Mouse (Mus musculus) midbrain, embryonic 16.5 days (tissue): ENCODE measurements around the gene Srgap3. TPM values are rescaled to one million over a fixed set of nuclear protein-coding genes. Genes with fewer than 3 reads are reported as not detected.

Experiments
- ATAC-seq: fragments of 200-750 bp; cut with Nextera tagmentation; 2 replicates; pipeline ENCODE4 v1.8.0; 2017; ENCODE audit warnings: moderate TSS enrichment
- H3K27ac ChIP-seq: fragments of 300-500 bp; sonication (generic); 2 replicates; pipeline ENCODE4 v1.5.1; 2014; ENCODE audit warnings: mild to moderate bottlenecking, low read length, mixed read lengths
- H3K27me3 ChIP-seq: fragments of 300-500 bp; sonication (generic); 2 replicates; pipeline ENCODE4 v1.6.1; 2014; ENCODE audit warnings: low read depth, low read length, mixed read lengths; ENCODE audit not compliant: control insufficient read depth, insufficient read depth
- H3K36me3 ChIP-seq: fragments of 300-500 bp; sonication (generic); 2 replicates; pipeline ENCODE4 v1.6.1; 2014; ENCODE audit warnings: mild to moderate bottlenecking, low read length, moderate library complexity, mixed read lengths; ENCODE audit not compliant: control insufficient read depth, insufficient read depth
- H3K4me1 ChIP-seq: fragments of 300-500 bp; sonication (generic); 2 replicates; pipeline ENCODE4 v1.6.1; 2014; ENCODE audit warnings: mild to moderate bottlenecking, low read length, mixed read lengths; ENCODE audit not compliant: control insufficient read depth, insufficient read depth
- H3K4me2 ChIP-seq: fragments of 300-500 bp; sonication (generic); 2 replicates; pipeline ENCODE4 v1.6.1; 2014; ENCODE audit warnings: mild to moderate bottlenecking, low read length, mixed read lengths
- H3K4me3 ChIP-seq: fragments of 300-500 bp; sonication (generic); 2 replicates; pipeline ENCODE4 v1.5.1; 2014; ENCODE audit warnings: low read depth, mild to moderate bottlenecking, low read length, moderate library complexity, mixed read lengths
- H3K9ac ChIP-seq: fragments of 300-500 bp; sonication (generic); 2 replicates; pipeline ENCODE4 v1.6.1; 2014; ENCODE audit warnings: low read depth, low read length, mixed read lengths
- H3K9me3 ChIP-seq: fragments of 300-500 bp; sonication (generic); replicated peaks from 2 replicates; pipeline ENCODE4 v1.6.1; 2014; ENCODE audit warnings: mild to moderate bottlenecking, low read length, mixed read lengths; ENCODE audit not compliant: control insufficient read depth, poor library complexity, severe bottlenecking
- WGBS: fragments of 180-500 bp; shearing (Covaris S2); extraction: QIAGEN DNeasy Blood & Tissue Kit; methylation state at CpG from one replicate; pipeline ENCODE4 v1.1.7; 2014; 5-methylcytosine and 5-hydroxymethylcytosine counted together
- polyA plus RNA-seq: library from polyadenylated mRNA; unstranded; fragments of >200 nt; fragmentation: Nextera tagmentation; extraction: Ambion mirVana; gene quantifications from 2 replicates; pipeline ENCODE4 v1.2.1, GENCODE M21; 2015

Gene Srgap3
- polyA plus RNA-seq, 1 experiment from 2014 or later, result 37.4 TPM

DNA sequence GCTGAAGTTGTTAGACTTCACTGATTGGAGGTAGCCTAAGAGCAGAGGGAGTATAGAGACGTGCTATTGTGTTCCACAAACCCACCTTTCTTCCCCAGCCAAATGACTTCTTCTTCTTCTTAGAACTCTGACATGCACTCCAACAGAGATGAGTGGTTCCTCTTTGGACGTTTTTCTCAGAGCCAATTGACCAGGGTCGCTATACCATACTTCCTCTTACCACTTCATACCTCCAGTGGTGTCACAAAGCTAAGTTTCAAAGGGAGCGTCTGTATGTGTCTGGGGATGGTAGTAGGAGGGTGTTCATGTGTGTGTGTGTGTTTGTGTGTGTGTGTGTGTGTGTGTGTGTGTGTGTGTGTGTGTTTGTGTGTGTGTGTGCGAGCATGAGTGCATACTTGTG is 195.1 kb downstream of the Srgap3 start:
- Histone ChIP-seq H3K9ac (no peak overlapping the region), H3K4me3 (no peak overlapping the region), H3K27me3 (no peaks in the 10 kb centered on the region), H3K9me3 (no peaks in the 10 kb centered on the region), H3K27ac (no peak overlapping the region), H3K4me2 (no peak overlapping the region), H3K36me3 (peaks cover 16% of the 10 kb centered on the region), H3K4me1 (no peaks in the 10 kb centered on the region)
- WGBS, result 86% methylated on average over 5 of the region's 5 CpGs
- ATAC-seq, result no peak

DNA sequence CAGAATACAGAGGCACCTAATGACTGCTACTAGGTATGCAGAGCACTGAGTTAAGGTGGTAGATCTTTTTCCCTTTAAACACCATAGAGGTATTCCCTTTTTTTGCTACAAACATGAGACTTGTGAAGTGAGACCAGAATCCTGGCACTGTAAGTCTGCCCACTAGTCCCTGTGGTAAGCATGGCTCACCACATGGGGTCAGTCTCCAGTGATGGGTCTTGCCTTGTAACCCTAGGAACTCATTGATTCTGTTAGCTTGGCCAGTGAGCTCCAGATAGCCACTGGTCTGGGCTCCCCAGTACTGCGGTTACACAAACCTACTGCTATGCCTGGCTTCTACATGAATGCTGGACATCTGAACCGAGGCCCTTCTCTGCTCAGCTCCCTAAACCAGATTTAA is 204.8 kb downstream of the Srgap3 start:
- H3K27me3 ChIP-seq, result no peaks in the 10 kb centered on the region
- H3K9me3 ChIP-seq, result no peaks in the 10 kb centered on the region
- 92% methylated on average over 2 of the region's 2 CpGs for WGBS
- H3K27ac ChIP-seq, result no peak overlapping the region
- H3K4me2 ChIP-seq, result no peak overlapping the region
- no peak overlapping the region for H3K4me3 ChIP-seq
- H3K4me1 ChIP-seq, result no peaks in the 10 kb centered on the region
- ATAC-seq, result no peak
- peaks cover 34% of the 10 kb centered on the region for H3K36me3 ChIP-seq
- no peak overlapping the region for H3K9ac ChIP-seq

DNA sequence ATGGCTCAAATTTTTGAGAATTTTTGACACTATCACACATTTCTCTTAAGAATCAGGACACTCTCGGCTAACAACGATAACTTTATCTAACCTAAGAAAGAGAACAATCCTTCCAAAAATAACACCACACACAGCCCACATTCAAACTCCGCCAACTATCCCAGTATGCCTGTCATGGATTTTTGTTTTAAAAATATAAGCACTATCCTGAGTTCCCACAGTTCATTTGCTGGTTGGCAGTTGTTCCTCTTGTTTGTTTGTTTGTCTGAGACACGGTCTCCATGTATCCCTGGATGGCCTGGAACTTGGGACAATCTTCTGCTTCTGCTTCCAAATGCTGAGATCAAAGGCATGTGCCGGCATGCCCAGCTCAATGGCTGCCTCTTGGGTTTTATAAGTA is 205.3 kb downstream of the Srgap3 start:
- 86% methylated on average over 5 of the region's 5 CpGs for WGBS
- Histone ChIP-seq H3K27ac (no peak overlapping the region), H3K36me3 (peaks cover 34% of the 10 kb centered on the region), H3K9me3 (no peaks in the 10 kb centered on the region), H3K4me1 (no peaks in the 10 kb centered on the region), H3K4me2 (no peak overlapping the region), H3K4me3 (no peak overlapping the region), H3K9ac (no peak overlapping the region), H3K27me3 (no peaks in the 10 kb centered on the region)
- no peak for ATAC-seq

DNA sequence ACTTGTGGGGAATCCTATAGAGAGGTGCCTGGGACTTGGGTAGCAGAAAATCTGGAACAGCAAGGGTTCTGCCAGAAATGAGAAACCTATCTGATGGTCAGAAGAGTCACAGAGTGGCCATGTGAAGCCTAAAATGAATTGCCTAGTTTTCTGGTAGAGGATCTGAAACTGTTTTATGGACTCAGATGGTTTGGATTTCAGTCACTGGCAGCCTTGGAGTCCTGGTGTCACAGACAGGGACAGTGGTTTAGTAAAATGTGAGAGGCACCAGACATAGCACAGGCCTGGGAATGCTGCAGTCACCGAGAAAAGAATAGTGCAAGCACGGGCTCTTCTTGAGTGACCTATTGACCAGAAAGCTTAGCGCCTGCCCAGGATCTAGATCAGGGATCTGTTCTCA is 207.4 kb downstream of the Srgap3 start:
- no peak overlapping the region for H3K4me3 ChIP-seq
- no peaks in the 10 kb centered on the region for H3K4me1 ChIP-seq
- H3K9ac ChIP-seq, result no peak overlapping the region
- H3K36me3 ChIP-seq, result peaks cover 47% of the 10 kb centered on the region
- WGBS, result 97% methylated on average over 3 of the region's 3 CpGs
- no peak overlapping the region for H3K4me2 ChIP-seq
- ATAC-seq, result no peak
- no peak overlapping the region for H3K27ac ChIP-seq
- no peaks in the 10 kb centered on the region for H3K9me3 ChIP-seq
- H3K27me3 ChIP-seq, result no peaks in the 10 kb centered on the region

DNA sequence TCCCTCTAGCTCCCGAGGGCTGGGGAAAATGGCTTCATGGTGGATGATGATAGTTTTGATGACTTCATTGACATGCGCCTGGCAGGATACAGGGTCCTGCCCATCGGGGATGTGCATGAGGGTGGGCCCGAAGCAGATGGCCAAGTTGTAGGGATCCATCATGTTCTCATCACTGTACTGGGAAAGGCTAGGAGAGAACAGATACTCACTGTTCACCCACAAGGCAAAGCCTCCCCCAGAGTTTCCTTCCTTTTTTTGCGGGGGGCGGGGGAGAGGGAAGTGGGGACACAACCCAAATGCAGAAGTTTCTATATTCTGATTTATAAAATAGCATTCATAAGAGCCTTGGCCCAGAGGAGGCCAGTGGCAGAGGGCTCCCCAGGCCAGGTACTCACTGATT is 208.1 kb downstream of the Srgap3 start:
- ATAC-seq, result no peak
- H3K9me3 ChIP-seq, result no peaks in the 10 kb centered on the region

DNA sequence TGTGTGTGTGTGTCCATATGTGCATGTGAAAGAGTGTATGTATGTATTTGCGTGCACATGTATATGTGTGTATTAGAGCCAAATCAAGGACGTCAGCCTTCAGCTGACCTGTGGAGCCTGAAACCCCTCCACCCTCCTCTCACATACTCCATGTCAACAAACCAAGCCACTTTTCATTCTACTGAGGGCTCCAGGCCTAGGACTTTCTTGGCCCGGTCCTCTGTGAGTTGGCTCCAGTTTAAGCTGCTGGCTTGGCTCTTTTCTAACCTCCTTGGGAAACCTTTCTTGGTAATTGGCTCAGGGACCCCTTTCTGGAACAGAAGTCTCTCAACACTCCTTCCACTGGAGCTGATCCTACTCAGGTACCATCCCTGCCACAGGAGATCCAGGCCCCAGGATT is 210.6 kb downstream of the Srgap3 start:
- ATAC-seq, result no peak
- no peaks in the 10 kb centered on the region for H3K27me3 ChIP-seq
- 0 out of 2 replicates have a peak, but pooled peaks cover 2% of the 10 kb centered on the region for H3K9me3 ChIP-seq
- no peak overlapping the region for H3K4me2 ChIP-seq
- WGBS, result 93% methylated on average over 3 of the region's 3 CpGs
- no peak overlapping the region for H3K4me3 ChIP-seq
- no peaks in the 10 kb centered on the region for H3K4me1 ChIP-seq
- no peak overlapping the region for H3K9ac ChIP-seq
- H3K36me3 ChIP-seq, result peaks cover 56% of the 10 kb centered on the region
- H3K27ac ChIP-seq, result no peak overlapping the region

More for the DNA sequence above, 208.1 kb downstream of the Srgap3 start:
- Histone ChIP-seq H3K27ac (no peak overlapping the region), H3K4me3 (no peak overlapping the region), H3K4me1 (no peaks in the 10 kb centered on the region), H3K36me3 (peaks cover 52% of the 10 kb centered on the region), H3K4me2 (no peak overlapping the region), H3K9ac (no peak overlapping the region), H3K27me3 (no peaks in the 10 kb centered on the region)
- WGBS, result 95% methylated on average over 6 of the region's 6 CpGs

DNA sequence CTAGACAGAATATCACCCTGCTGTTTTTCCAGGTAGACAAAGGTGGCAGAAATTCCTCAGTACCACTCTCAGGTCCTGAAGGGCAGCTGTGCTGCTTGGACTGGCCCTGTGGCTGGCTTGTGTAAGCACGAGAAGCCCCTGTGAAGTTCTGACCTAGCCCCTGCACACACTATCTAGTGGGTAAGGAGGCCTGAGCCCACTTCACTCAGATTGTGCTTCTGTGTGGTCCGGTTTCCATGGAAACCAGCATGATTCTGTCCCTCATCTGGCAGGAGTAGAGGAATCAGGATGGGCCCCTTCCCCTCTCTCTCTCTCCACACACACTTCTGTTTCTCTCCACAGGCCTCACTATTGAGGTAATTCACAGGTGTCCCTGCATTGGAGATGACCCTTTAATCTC is 212.0 kb downstream of the Srgap3 start:
- H3K9ac ChIP-seq, result no peak overlapping the region
- H3K27ac ChIP-seq, result no peak overlapping the region
- no peak overlapping the region for H3K4me3 ChIP-seq
- no peaks in the 10 kb centered on the region for H3K4me1 ChIP-seq
- 0 out of 2 replicates have a peak, but pooled peaks cover 2% of the 10 kb centered on the region for H3K9me3 ChIP-seq
- 56% methylated on average over 2 of the region's 2 CpGs for WGBS
- H3K27me3 ChIP-seq, result no peaks in the 10 kb centered on the region
- ATAC-seq, result no peak
- no peak overlapping the region for H3K4me2 ChIP-seq
- H3K36me3 ChIP-seq, result peaks cover 55% of the 10 kb centered on the region

DNA sequence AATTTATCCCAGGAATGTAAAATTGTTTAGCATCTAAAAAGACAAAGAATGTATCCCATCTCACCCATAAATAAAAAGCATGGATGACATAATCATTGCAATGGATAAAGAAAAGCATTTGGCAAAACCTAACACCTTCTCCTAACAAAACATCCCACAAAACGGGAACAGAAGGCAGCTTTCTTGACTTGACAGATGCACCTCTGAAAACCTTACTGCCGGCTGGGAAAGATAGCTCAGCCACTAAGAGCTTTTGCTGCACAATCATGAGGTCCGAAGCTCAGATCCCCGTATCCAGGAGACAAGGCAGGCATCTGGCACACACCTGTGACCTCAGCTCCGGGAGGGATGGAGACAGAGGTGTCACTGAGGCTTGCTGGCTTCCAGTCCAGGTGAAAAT is 213.1 kb downstream of the Srgap3 start:
- Histone ChIP-seq H3K9ac (no peak overlapping the region), H3K4me1 (peaks cover under 1% of the 10 kb centered on the region; the same call in 1 of the 2 replicates), H3K27me3 (no peaks in the 10 kb centered on the region), H3K4me2 (no peak overlapping the region), H3K9me3 (0 out of 2 replicates have a peak, but pooled peaks cover 2% of the 10 kb centered on the region), H3K36me3 (peaks cover 47% of the 10 kb centered on the region), H3K4me3 (no peak overlapping the region), H3K27ac (no peak overlapping the region)
- no peak for ATAC-seq
- WGBS, result 80% methylated on average over 5 of the region's 5 CpGs

DNA sequence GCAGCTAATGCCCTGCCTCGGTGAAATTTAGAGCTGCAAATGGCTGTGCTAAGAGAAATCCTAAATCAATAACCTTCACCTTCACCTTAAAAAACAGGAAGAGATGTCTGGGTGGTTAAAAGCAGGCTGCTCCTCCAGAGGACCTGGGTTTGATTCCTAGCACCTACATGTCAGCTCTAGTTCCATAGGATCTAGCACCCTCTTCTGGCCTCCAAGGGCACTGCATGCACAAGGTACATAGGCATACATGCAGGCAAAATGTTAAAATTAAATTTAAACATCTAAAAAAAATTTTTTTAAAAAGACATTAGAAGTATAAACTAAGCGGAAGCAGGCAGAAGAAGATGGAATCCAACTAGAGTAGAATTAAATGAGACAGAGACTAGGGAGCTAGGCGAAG is 214.6 kb downstream of the Srgap3 start:
- H3K27ac ChIP-seq, result no peak overlapping the region
- H3K27me3 ChIP-seq, result no peaks in the 10 kb centered on the region
- H3K9ac ChIP-seq, result no peak overlapping the region
- H3K9me3 ChIP-seq, result 0 out of 2 replicates have a peak, but pooled peaks cover 2% of the 10 kb centered on the region
- H3K4me3 ChIP-seq, result no peak overlapping the region
- 96% methylated on average over 3 of the region's 3 CpGs for WGBS
- no peak overlapping the region for H3K4me2 ChIP-seq
- no peak for ATAC-seq
- peaks cover 5% of the 10 kb centered on the region; the same call in 1 of the 2 replicates for H3K4me1 ChIP-seq
- H3K36me3 ChIP-seq, result peaks cover 38% of the 10 kb centered on the region
